Mouse (Mus musculus): ENCODE results near the gene Llgl2. TPM values are rescaled to one million over a fixed set of nuclear protein-coding genes. Genes with fewer than 3 reads are reported as not detected.

The Llgl2 gene
- polyA plus RNA-seq, 1 experiment = 2.5 TPM

GRCm38 (mm10) chr11:115877174-115877755 lies 53.4 kb downstream of the Llgl2 start:
- TF ChIP-seq POLR2A (IDR thresholded peaks at IDR 0.05; ENCODE audit: borderline replicate concordance, insufficient read depth, low read length) (no peak), CTCF (IDR thresholded peaks at IDR 0.05; ENCODE audit: borderline replicate concordance, insufficient read depth, low read depth, low read length) (no peak)
- 64% methylated on average over 6 of the region's 6 CpGs for WGBS

DNA sequence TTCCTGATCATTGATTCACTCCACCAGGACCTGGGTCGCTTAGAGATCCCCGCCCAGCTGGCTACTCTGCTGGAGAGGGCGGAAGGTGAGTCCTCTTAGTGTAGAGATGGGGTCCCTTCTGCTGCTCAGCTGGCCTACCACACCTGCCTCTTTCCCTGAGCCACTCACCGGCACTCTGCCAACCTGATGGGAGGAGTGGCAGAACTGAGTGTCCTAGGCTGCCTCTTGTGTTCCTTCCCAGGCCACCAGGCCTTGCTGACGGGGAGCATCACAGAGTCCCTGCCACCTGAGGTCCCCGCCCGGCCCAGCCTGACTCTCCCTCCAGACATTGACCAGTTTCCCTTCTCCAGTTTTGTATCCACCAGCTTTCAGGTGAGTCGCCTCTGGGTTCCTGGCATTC lies 54.2 kb downstream of the Llgl2 start:
- H3K4me3 ChIP-seq (replicated peaks; ENCODE audit: insufficient read depth, low read depth, low read length) = no peak overlapping the region
- no peak overlapping the region for H3K27ac ChIP-seq (ENCODE audit: insufficient read depth, low read length)
- 74% methylated on average over 8 of the region's 8 CpGs for WGBS
- H3K4me1 ChIP-seq (ENCODE audit: control insufficient read depth, insufficient read depth, low read length) = 0 out of 2 replicates have a peak, but pooled peaks cover 2% of the 10 kb centered on the region
- H3K27me3 ChIP-seq (ENCODE audit: control insufficient read depth, insufficient read depth, low read length) = no peaks in the 10 kb centered on the region
- TF ChIP-seq POLR2A (IDR thresholded peaks at IDR 0.05; ENCODE audit: borderline replicate concordance, insufficient read depth, low read length) = no peak
- TF ChIP-seq CTCF (IDR thresholded peaks at IDR 0.05; ENCODE audit: borderline replicate concordance, insufficient read depth, low read depth, low read length) = no peak
- DNase-seq = no peak

More at GRCm38 (mm10) chr11:115877174-115877755, 53.4 kb downstream of the Llgl2 start:
- Histone ChIP-seq H3K4me1 (ENCODE audit: control insufficient read depth, insufficient read depth, low read length) (no peaks in the 10 kb centered on the region), H3K27me3 (ENCODE audit: control insufficient read depth, insufficient read depth, low read length) (no peaks in the 10 kb centered on the region), H3K4me3 (replicated peaks; ENCODE audit: insufficient read depth, low read depth, low read length) (no peak overlapping the region), H3K27ac (ENCODE audit: insufficient read depth, low read length) (no peak overlapping the region)
- DNase-seq = no peak

GRCm38 (mm10) chr11:115881002-115881401 lies 57.2 kb downstream of the Llgl2 start:
- Histone ChIP-seq H3K27me3 (ENCODE audit: control insufficient read depth, insufficient read depth, low read length) (no peaks in the 10 kb centered on the region), H3K4me1 (ENCODE audit: control insufficient read depth, insufficient read depth, low read length) (0 out of 2 replicates have a peak, but pooled peaks cover 6% of the 10 kb centered on the region), H3K27ac (ENCODE audit: insufficient read depth, low read length) (no peak overlapping the region), H3K4me3 (replicated peaks; ENCODE audit: insufficient read depth, low read depth, low read length) (no peak overlapping the region)
- no peak for DNase-seq
- WGBS = 32% methylated on average over 5 of the region's 5 CpGs
- TF ChIP-seq CTCF (IDR thresholded peaks at IDR 0.05; ENCODE audit: borderline replicate concordance, insufficient read depth, low read depth, low read length) (peak; percentile 56), POLR2A (IDR thresholded peaks at IDR 0.05; ENCODE audit: borderline replicate concordance, insufficient read depth, low read length) (no peak)

DNA sequence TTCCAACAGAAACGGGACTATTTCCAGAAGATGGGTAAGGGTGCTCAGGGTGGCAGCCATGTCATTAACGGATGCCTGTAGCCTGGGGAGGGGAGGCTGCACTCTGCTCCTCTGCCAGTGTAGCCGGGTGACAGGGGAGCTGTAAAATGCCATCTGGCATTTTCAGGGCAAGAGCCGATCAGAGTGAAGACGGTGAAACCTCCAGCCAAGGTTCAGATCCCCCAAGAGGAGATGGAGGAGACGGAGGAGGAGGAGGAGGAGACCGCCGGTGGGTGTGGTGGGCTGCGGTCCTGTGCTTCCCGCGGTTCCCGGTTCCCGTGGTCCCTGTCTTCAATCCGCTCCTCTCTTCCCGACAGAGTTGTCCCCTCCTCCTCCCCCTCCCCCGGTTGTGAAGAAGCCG lies 59.4 kb downstream of the Llgl2 start:
- no peak for DNase-seq
- Histone ChIP-seq H3K27me3 (ENCODE audit: control insufficient read depth, insufficient read depth, low read length) (no peaks in the 10 kb centered on the region), H3K4me3 (replicated peaks; ENCODE audit: insufficient read depth, low read depth, low read length) (no peak overlapping the region), H3K27ac (ENCODE audit: insufficient read depth, low read length) (no peak overlapping the region), H3K4me1 (ENCODE audit: control insufficient read depth, insufficient read depth, low read length) (0 out of 2 replicates have a peak, but pooled peaks cover 6% of the 10 kb centered on the region)
- TF ChIP-seq POLR2A (IDR thresholded peaks at IDR 0.05; ENCODE audit: borderline replicate concordance, insufficient read depth, low read length) = no peak
- TF ChIP-seq CTCF (IDR thresholded peaks at IDR 0.05; ENCODE audit: borderline replicate concordance, insufficient read depth, low read depth, low read length) = no peak
- 5% methylated on average over 17 of the region's 17 CpGs for WGBS

DNA sequence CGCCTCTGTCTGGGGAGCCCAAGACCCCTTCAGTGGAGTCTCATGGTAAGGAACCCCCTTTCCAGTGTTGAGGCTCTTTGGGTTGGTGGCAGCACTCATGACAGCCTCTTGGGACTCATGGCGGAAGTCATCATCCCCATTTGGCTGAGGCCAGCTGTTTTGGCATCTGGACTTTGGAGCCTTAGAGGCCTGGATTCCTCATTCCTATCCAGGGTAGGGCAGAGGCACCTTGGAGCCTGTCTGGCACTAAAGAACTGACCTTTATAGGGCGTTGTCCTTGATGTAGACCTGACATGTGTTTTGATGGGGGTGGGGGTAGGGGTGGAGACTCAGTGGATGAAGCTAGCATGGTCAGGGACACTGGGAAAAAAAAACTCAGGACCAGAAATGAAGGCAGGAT lies 60.5 kb downstream of the Llgl2 start:
- DNase-seq = no peak
- H3K4me1 ChIP-seq (ENCODE audit: control insufficient read depth, insufficient read depth, low read length) = 0 out of 2 replicates have a peak, but pooled peaks cover 6% of the 10 kb centered on the region
- no peak for TF ChIP-seq CTCF (IDR thresholded peaks at IDR 0.05; ENCODE audit: borderline replicate concordance, insufficient read depth, low read depth, low read length)
- no peak for TF ChIP-seq POLR2A (IDR thresholded peaks at IDR 0.05; ENCODE audit: borderline replicate concordance, insufficient read depth, low read length)
- H3K27me3 ChIP-seq (ENCODE audit: control insufficient read depth, insufficient read depth, low read length) = no peaks in the 10 kb centered on the region
- no peak overlapping the region for H3K4me3 ChIP-seq (replicated peaks; ENCODE audit: insufficient read depth, low read depth, low read length)
- H3K27ac ChIP-seq (ENCODE audit: insufficient read depth, low read length) = no peak overlapping the region
- WGBS = 96% methylated on average over 3 of the region's 3 CpGs

- Histone ChIP-seq H3K27me3 (ENCODE audit: control insufficient read depth, insufficient read depth, low read length) (no peaks in the 10 kb centered on the region), H3K27ac (ENCODE audit: insufficient read depth, low read length) (no peak overlapping the region), H3K4me1 (ENCODE audit: control insufficient read depth, insufficient read depth, low read length) (0 out of 2 replicates have a peak, but pooled peaks cover 6% of the 10 kb centered on the region), H3K4me3 (replicated peaks; ENCODE audit: insufficient read depth, low read depth, low read length) (no peak overlapping the region)
- DNase-seq = no peak
- WGBS = 77% methylated on average over 11 of the region's 11 CpGs
- TF ChIP-seq POLR2A (IDR thresholded peaks at IDR 0.05; ENCODE audit: borderline replicate concordance, insufficient read depth, low read length) (no peak), CTCF (IDR thresholded peaks at IDR 0.05; ENCODE audit: borderline replicate concordance, insufficient read depth, low read depth, low read length) (no peak)
Observed at GRCm38 (mm10) chr11:115885281-115885680, 61.4 kb downstream of the Llgl2 start.

GRCm38 (mm10) chr11:115886446-115886845 lies 62.6 kb downstream of the Llgl2 start:
- no peak for DNase-seq
- H3K4me1 ChIP-seq (ENCODE audit: control insufficient read depth, insufficient read depth, low read length) = 0 out of 2 replicates have a peak, but pooled peaks cover 6% of the 10 kb centered on the region
- H3K27ac ChIP-seq (ENCODE audit: insufficient read depth, low read length) = no peak overlapping the region
- H3K27me3 ChIP-seq (ENCODE audit: control insufficient read depth, insufficient read depth, low read length) = no peaks in the 10 kb centered on the region
- 89% methylated on average over 11 of the region's 11 CpGs for WGBS
- TF ChIP-seq POLR2A (IDR thresholded peaks at IDR 0.05; ENCODE audit: borderline replicate concordance, insufficient read depth, low read length) (no peak), CTCF (IDR thresholded peaks at IDR 0.05; ENCODE audit: borderline replicate concordance, insufficient read depth, low read depth, low read length) (no peak)
- H3K4me3 ChIP-seq (replicated peaks; ENCODE audit: insufficient read depth, low read depth, low read length) = no peak overlapping the region

DNA sequence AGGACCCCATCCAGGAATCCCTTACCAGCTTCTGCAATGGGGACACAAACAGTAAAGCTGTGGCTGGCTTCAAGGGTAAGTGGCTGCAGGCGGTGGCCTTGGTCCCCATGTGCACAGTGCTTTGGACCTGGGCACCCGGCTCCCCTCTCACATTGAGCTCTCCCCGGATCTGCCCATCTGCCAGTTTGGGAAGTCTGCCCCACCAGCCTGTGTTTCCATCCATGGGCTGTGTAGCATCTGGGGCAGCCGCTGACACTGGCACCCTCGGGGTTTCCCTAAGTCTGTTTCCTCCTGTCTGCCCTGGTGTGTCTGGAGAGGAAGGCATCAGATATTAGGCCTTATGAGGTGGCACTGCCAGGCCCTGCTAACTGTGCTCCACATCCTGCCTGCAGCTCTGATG lies 64.2 kb downstream of the Llgl2 start:
- Histone ChIP-seq H3K27ac (ENCODE audit: insufficient read depth, low read length) (no peak overlapping the region), H3K27me3 (ENCODE audit: control insufficient read depth, insufficient read depth, low read length) (no peaks in the 10 kb centered on the region), H3K4me1 (ENCODE audit: control insufficient read depth, insufficient read depth, low read length) (0 out of 2 replicates have a peak, but pooled peaks cover 4% of the 10 kb centered on the region), H3K4me3 (replicated peaks; ENCODE audit: insufficient read depth, low read depth, low read length) (no peak overlapping the region)
- 25% methylated on average over 5 of the region's 5 CpGs for WGBS
- no peak for DNase-seq
- TF ChIP-seq CTCF (IDR thresholded peaks at IDR 0.05; ENCODE audit: borderline replicate concordance, insufficient read depth, low read depth, low read length) = no peak
